Mouse (Mus musculus): Measurements from ENCODE around the gene Chst8. TPM values are rescaled to one million over a fixed set of nuclear protein-coding genes. Genes with fewer than 3 reads are reported as not detected.

The Chst8 gene
- polyA plus RNA-seq (2014; fragmentation: Nextera tagmentation; extraction: Ambion mirVana): 2.5 and 4.1 TPM in 2 replicates

DNA sequence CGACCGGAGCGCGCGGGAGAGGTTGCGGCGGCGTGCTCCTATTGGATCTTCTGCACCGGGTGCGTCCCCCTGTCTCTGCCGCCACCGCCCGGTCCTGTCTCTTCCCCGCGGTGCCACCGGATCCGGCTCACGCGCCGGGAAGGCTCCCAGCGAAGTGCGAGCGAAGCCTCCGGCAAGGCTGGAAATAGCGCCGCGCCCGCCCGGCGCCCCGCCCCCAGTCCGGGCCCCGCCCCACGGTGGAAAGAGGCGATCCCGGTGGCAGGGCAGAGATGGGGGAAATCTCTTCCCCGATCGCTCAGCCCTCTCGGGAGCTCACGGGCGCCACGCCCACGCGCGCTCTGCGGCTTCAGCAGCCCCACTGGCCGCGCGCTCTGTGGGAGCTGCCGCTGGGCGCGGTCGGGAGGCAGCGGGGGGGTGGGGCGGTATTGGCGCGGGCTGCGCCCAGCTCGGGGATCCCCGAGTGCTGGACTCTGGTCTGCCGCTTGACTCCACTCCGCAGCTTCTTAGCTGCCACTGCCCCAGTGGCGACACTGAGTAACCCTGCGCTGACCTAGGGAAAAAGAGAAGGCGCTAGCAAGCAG, at the start of gene Chst8:
TSS of gene Chst8 (minus strand) at position 181 of the 581 bp plus-strand sequence.
- under 1% methylated on average over 65 of the region's 65 CpGs for WGBS
- H3K4me2 ChIP-seq (replicated peaks; ENCODE audit: low read depth, low read length): peak within 1 kb of the TSS; percentile 81
- no peaks in the 10 kb centered on the region for H3K36me3 ChIP-seq (ENCODE audit: control insufficient read depth, insufficient read depth, low read length)
- H3K9me3 ChIP-seq (ENCODE audit: control insufficient read depth, low read depth, low read length): no peaks in the 10 kb centered on the region
- peak; percentile 88 for ATAC-seq (ENCODE audit: insufficient number of reproducible peaks, insufficient read depth, low FRiP score, low read depth)
- H3K4me1 ChIP-seq (ENCODE audit: control insufficient read depth, insufficient read depth, low read length): peaks cover 8% of the 10 kb centered on the region; the same call in 1 of the 2 replicates
- H3K27me3 ChIP-seq (ENCODE audit: control insufficient read depth, insufficient read depth, low read length): peaks cover 44% of the 10 kb centered on the region
- peak within 1 kb of the TSS; percentile 55 for H3K4me3 ChIP-seq (ENCODE audit: low read depth, low read length)
- no peak within 1 kb of the TSS for H3K27ac ChIP-seq (ENCODE audit: low read length)
- H3K9ac ChIP-seq (replicated peaks; ENCODE audit: low read depth, low read length): peak within 1 kb of the TSS; percentile 36; the same call in 1 of the 2 replicates

DNA sequence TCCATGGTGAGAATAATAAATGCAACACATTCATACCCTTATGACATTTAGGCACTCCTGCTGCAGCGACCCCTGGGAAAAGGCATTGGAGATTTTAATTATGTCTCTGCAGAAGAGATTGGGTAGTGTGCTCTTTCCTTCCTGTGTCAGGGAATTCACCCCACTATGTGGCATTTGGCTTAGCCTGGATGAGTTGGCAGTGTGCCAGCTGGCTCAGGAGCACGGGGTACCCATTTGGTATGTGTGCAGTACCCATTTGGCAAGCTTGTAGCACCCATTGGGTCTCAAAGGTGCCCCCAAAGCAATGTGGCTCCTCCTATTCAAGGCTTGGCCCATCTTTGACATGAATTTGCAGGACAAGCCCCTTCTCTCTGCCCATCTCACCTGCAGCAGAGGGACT, 45.8 kb upstream of the Chst8 start:
- Histone ChIP-seq H3K36me3 (ENCODE audit: control insufficient read depth, insufficient read depth, low read length) (no peaks in the 10 kb centered on the region), H3K4me3 (ENCODE audit: low read depth, low read length) (no peak overlapping the region), H3K27me3 (ENCODE audit: control insufficient read depth, insufficient read depth, low read length) (no peaks in the 10 kb centered on the region), H3K4me2 (replicated peaks; ENCODE audit: low read depth, low read length) (no peak overlapping the region), H3K27ac (ENCODE audit: low read length) (no peak overlapping the region), H3K9me3 (ENCODE audit: control insufficient read depth, low read depth, low read length) (no peaks in the 10 kb centered on the region), H3K9ac (replicated peaks; ENCODE audit: low read depth, low read length) (no peak overlapping the region), H3K4me1 (ENCODE audit: control insufficient read depth, insufficient read depth, low read length) (no peaks in the 10 kb centered on the region)
- ATAC-seq (ENCODE audit: insufficient number of reproducible peaks, insufficient read depth, low FRiP score, low read depth): no peak
- WGBS: 76% methylated on average over 2 of the region's 2 CpGs

DNA sequence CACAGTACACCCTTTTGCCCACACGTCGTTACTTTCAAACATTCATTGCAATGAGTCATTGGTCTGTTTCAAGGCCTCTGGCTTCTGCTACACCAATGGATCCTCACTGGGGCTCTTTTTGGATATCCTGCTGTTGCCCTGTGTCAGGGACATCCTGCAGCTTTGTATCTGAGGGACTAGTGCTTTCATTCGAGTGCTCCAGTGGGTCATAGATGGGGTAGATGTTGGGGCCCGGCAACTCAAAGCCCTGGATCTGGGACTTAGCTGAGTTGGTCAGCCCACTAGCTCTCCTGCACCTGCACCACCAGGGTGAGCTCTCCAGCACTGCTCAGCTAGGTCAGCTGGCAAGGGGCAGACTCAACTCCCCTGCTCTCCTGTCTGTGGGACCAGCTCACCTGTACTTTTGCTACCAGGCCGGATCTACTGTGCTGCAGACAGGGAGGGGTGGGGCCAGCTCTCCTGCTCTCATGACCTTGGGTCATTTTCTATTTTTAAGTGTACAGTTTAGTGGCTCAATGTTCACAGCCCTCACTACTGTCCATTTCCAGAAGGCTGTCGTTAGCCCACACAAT, 42.4 kb upstream of the Chst8 start:
- Histone ChIP-seq H3K4me2 (replicated peaks; ENCODE audit: low read depth, low read length) (no peak overlapping the region), H3K4me3 (ENCODE audit: low read depth, low read length) (no peak overlapping the region), H3K4me1 (ENCODE audit: control insufficient read depth, insufficient read depth, low read length) (no peaks in the 10 kb centered on the region), H3K9ac (replicated peaks; ENCODE audit: low read depth, low read length) (no peak overlapping the region), H3K27ac (ENCODE audit: low read length) (no peak overlapping the region), H3K9me3 (ENCODE audit: control insufficient read depth, low read depth, low read length) (no peaks in the 10 kb centered on the region), H3K27me3 (ENCODE audit: control insufficient read depth, insufficient read depth, low read length) (no peaks in the 10 kb centered on the region), H3K36me3 (ENCODE audit: control insufficient read depth, insufficient read depth, low read length) (no peaks in the 10 kb centered on the region)
- no peak for ATAC-seq (ENCODE audit: insufficient number of reproducible peaks, insufficient read depth, low FRiP score, low read depth)
- 79% methylated on average over 6 of the region's 6 CpGs for WGBS

DNA sequence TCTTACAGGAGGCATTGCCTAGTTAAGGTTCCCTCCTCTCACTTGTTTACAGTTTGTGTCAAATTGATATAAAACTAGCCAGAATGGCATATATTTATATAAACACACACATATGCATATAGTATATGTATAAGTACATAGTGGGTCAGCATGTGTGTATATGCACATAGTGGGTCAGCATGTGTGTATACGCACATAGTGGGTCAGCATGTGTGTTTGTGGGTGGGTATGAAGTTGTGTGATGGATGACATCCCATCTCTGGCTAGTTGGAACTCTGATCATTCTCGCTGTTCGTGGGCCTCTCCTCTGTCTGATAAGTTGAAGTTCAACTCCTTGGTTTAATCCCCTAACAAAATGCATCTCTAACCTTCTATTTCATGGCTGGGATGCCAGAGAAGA, 40.9 kb upstream of the Chst8 start:
- Histone ChIP-seq H3K9ac (replicated peaks; ENCODE audit: low read depth, low read length) (no peak overlapping the region), H3K9me3 (ENCODE audit: control insufficient read depth, low read depth, low read length) (no peaks in the 10 kb centered on the region), H3K27ac (ENCODE audit: low read length) (no peak overlapping the region), H3K4me2 (replicated peaks; ENCODE audit: low read depth, low read length) (no peak overlapping the region), H3K36me3 (ENCODE audit: control insufficient read depth, insufficient read depth, low read length) (no peaks in the 10 kb centered on the region), H3K4me3 (ENCODE audit: low read depth, low read length) (no peak overlapping the region), H3K27me3 (ENCODE audit: control insufficient read depth, insufficient read depth, low read length) (no peaks in the 10 kb centered on the region), H3K4me1 (ENCODE audit: control insufficient read depth, insufficient read depth, low read length) (no peaks in the 10 kb centered on the region)
- no peak for ATAC-seq (ENCODE audit: insufficient number of reproducible peaks, insufficient read depth, low FRiP score, low read depth)
- 87% methylated on average over 3 of the region's 3 CpGs for WGBS

DNA sequence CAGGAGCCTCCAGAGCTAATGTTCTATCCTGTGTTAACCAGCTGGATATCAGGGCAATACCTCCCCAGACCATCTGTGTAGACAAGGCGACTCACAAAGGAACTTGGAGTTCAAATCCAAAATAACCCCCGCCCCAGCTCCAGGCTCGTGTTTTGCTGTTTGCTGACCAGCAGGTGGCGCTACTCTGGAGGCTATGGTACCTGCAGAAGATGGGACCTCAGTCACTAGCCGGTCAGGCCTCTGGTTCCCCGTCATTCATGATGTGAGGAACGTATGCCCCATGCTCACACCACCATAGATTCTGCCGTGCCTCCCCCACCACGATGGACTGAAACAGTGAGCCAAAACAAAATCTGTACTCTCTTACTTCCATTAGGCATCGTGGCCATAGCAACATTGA, 37.1 kb upstream of the Chst8 start:
- WGBS: 37% methylated on average over 10 of the region's 10 CpGs
- Histone ChIP-seq H3K9ac (replicated peaks; ENCODE audit: low read depth, low read length) (no peak overlapping the region), H3K27ac (ENCODE audit: low read length) (no peak overlapping the region), H3K9me3 (ENCODE audit: control insufficient read depth, low read depth, low read length) (no peaks in the 10 kb centered on the region), H3K4me3 (ENCODE audit: low read depth, low read length) (no peak overlapping the region), H3K4me1 (ENCODE audit: control insufficient read depth, insufficient read depth, low read length) (no peaks in the 10 kb centered on the region), H3K36me3 (ENCODE audit: control insufficient read depth, insufficient read depth, low read length) (no peaks in the 10 kb centered on the region), H3K4me2 (replicated peaks; ENCODE audit: low read depth, low read length) (no peak overlapping the region), H3K27me3 (ENCODE audit: control insufficient read depth, insufficient read depth, low read length) (no peaks in the 10 kb centered on the region)
- no peak for ATAC-seq (ENCODE audit: insufficient number of reproducible peaks, insufficient read depth, low FRiP score, low read depth)

DNA sequence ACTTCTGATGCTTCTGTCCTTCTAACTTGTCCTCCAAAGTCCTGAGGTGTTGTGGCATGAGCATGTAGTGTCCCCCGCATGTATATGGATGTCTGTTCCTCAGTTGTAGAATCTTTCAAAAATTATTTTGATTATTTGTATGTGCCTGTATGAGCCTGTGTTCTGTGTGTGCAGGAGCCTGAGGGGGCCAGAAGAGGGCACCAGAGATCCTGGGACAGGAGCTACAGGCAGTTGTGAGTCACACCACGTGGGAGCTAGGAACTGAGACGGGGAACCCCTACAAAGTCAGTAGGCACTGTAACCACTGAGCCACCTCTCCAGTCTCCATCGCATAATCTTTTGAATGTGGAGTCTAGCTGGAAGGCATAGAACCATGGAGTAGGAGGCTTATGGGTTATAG, 36.3 kb upstream of the Chst8 start:
- H3K36me3 ChIP-seq (ENCODE audit: control insufficient read depth, insufficient read depth, low read length): no peaks in the 10 kb centered on the region
- WGBS: 85% methylated on average over 4 of the region's 4 CpGs
- ATAC-seq (ENCODE audit: insufficient number of reproducible peaks, insufficient read depth, low FRiP score, low read depth): no peak
- no peak overlapping the region for H3K4me2 ChIP-seq (replicated peaks; ENCODE audit: low read depth, low read length)
- H3K4me3 ChIP-seq (ENCODE audit: low read depth, low read length): no peak overlapping the region
- no peak overlapping the region for H3K27ac ChIP-seq (ENCODE audit: low read length)
- H3K9ac ChIP-seq (replicated peaks; ENCODE audit: low read depth, low read length): no peak overlapping the region
- H3K9me3 ChIP-seq (ENCODE audit: control insufficient read depth, low read depth, low read length): no peaks in the 10 kb centered on the region
- no peaks in the 10 kb centered on the region for H3K27me3 ChIP-seq (ENCODE audit: control insufficient read depth, insufficient read depth, low read length)
- no peaks in the 10 kb centered on the region for H3K4me1 ChIP-seq (ENCODE audit: control insufficient read depth, insufficient read depth, low read length)

DNA sequence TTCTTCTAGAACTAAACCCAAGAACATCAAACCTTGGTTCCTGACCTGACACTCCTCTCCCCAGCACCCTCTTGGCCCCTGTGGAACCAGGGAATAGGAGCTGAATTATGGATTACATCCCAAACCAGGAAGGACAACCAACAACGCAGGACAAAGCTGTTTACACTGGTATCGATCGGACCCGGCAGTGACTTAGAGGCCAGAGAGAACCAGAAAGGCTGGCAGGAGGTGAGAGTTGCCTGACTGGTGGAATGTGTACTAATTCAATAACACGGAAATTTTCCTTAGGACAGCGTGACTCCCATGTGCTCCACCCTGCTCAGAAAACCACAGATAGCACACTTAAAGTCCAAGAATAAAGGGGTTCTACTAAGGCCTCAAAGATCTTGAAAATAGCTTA, 35.4 kb upstream of the Chst8 start:
- no peak for ATAC-seq (ENCODE audit: insufficient number of reproducible peaks, insufficient read depth, low FRiP score, low read depth)
- Histone ChIP-seq H3K4me3 (ENCODE audit: low read depth, low read length) (no peak overlapping the region), H3K27ac (ENCODE audit: low read length) (no peak overlapping the region), H3K27me3 (ENCODE audit: control insufficient read depth, insufficient read depth, low read length) (no peaks in the 10 kb centered on the region), H3K9ac (replicated peaks; ENCODE audit: low read depth, low read length) (no peak overlapping the region), H3K36me3 (ENCODE audit: control insufficient read depth, insufficient read depth, low read length) (no peaks in the 10 kb centered on the region), H3K9me3 (ENCODE audit: control insufficient read depth, low read depth, low read length) (no peaks in the 10 kb centered on the region), H3K4me1 (ENCODE audit: control insufficient read depth, insufficient read depth, low read length) (no peaks in the 10 kb centered on the region), H3K4me2 (replicated peaks; ENCODE audit: low read depth, low read length) (no peak overlapping the region)
- WGBS: 76% methylated on average over 6 of the region's 6 CpGs

DNA sequence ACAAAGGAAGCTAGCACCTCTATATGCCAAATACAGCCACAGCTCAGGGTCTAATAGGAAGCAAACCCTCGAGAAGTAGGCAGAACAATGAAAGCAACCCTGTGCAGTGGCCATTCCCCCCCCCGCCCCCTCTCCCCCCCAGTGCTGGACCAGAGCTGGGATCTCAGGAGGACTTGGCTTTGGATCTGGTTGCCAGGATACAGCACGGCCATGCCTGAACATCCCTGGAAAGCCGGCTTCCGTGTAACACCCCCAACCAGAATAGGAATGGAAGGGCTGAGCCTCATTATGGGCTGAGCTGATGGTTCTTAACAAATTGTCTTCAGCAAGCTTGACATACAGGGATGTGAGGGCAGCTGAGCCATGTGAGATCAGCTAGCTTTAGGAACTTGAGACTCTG, 34.9 kb upstream of the Chst8 start:
- Histone ChIP-seq H3K9me3 (ENCODE audit: control insufficient read depth, low read depth, low read length) (no peaks in the 10 kb centered on the region), H3K4me3 (ENCODE audit: low read depth, low read length) (no peak overlapping the region), H3K9ac (replicated peaks; ENCODE audit: low read depth, low read length) (no peak overlapping the region), H3K27ac (ENCODE audit: low read length) (no peak overlapping the region), H3K4me1 (ENCODE audit: control insufficient read depth, insufficient read depth, low read length) (no peaks in the 10 kb centered on the region), H3K36me3 (ENCODE audit: control insufficient read depth, insufficient read depth, low read length) (no peaks in the 10 kb centered on the region), H3K27me3 (ENCODE audit: control insufficient read depth, insufficient read depth, low read length) (no peaks in the 10 kb centered on the region), H3K4me2 (replicated peaks; ENCODE audit: low read depth, low read length) (no peak overlapping the region)
- no peak for ATAC-seq (ENCODE audit: insufficient number of reproducible peaks, insufficient read depth, low FRiP score, low read depth)
- 62% methylated on average over 5 of the region's 5 CpGs for WGBS

DNA sequence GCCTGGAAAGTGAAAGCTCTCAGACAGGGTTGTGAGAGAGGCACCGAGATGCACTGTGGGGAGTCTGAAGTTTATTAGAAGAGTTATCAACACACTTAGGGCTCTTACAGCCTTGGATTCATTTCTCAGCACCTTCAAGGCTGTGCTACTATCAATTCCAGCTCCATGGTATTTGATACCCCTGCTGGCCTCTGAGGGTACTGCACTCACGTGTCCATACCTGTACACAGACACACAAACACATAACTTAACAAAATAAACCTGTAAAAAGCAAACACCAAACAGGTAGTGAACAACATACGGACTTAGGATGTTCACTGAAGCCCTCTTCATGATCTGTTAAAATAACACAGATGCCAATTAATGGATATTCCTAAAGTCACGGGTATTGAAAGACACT, 26.2 kb upstream of the Chst8 start:
- WGBS: 86% methylated on average over 4 of the region's 4 CpGs

More for the DNA sequence above, 26.2 kb upstream of the Chst8 start:
- no peak for ATAC-seq (ENCODE audit: insufficient number of reproducible peaks, insufficient read depth, low FRiP score, low read depth)
- no peak overlapping the region for H3K27ac ChIP-seq (ENCODE audit: low read length)
- no peaks in the 10 kb centered on the region for H3K36me3 ChIP-seq (ENCODE audit: control insufficient read depth, insufficient read depth, low read length)
- no peaks in the 10 kb centered on the region for H3K9me3 ChIP-seq (ENCODE audit: control insufficient read depth, low read depth, low read length)
- no peak overlapping the region for H3K4me3 ChIP-seq (ENCODE audit: low read depth, low read length)
- no peak overlapping the region for H3K4me2 ChIP-seq (replicated peaks; ENCODE audit: low read depth, low read length)
- no peaks in the 10 kb centered on the region for H3K4me1 ChIP-seq (ENCODE audit: control insufficient read depth, insufficient read depth, low read length)
- no peak overlapping the region for H3K9ac ChIP-seq (replicated peaks; ENCODE audit: low read depth, low read length)
- no peaks in the 10 kb centered on the region for H3K27me3 ChIP-seq (ENCODE audit: control insufficient read depth, insufficient read depth, low read length)

All from stomach, embryonic 14.5 days (tissue).